Mouse (Mus musculus): ENCODE results near the gene Sycp2. TPM values are rescaled to one million over a fixed set of nuclear protein-coding genes. Genes with fewer than 3 reads are reported as not detected.
"Not testable (repeated sequence)": the region's sequence is repeated elsewhere in the genome, so short reads cannot be mapped to it uniquely, and the experiment has no call there.

The Sycp2 gene
- total RNA-seq, 2 experiments from 2014 or later, result 1.4 to 2.3 TPM

GRCm38 (mm10) chr2:178414261-178415149 is 7.0 kb upstream of the Sycp2 start, which contains the start of the genes Ppp1r3d and Fam217b:
Gene Ppp1r3d, minus strand, starts transcription at chr2:178414472.
Gene Fam217b, plus strand, starts transcription at chr2:178414524.
- intact Hi-C loops (cut with DNase I), result no loop called here

GRCm38 (mm10) chr2:178413481-178414260 is 6.2 kb upstream of the Sycp2 start:
- intact Hi-C loops (cut with DNase I), result no loop called here

More at GRCm38 (mm10) chr2:178414261-178415149, 7.0 kb upstream of the Sycp2 start, which contains the start of the genes Ppp1r3d and Fam217b:
- peak; percentile 69 to 72 for DNase-seq

GRCm38 (mm10) chr2:178413081-178413480 is 5.6 kb upstream of the Sycp2 start:
- intact Hi-C loops (cut with DNase I), result no loop called here
- peak in 1 of 2 experiments; percentile 28 for DNase-seq

More at GRCm38 (mm10) chr2:178413481-178414260, 6.2 kb upstream of the Sycp2 start:
- DNase-seq, result peak; percentile 50 to 62

- intact Hi-C loops (cut with DNase I), result no loop called here
- DNase-seq, result peak; percentile 47 to 64
Observed at GRCm38 (mm10) chr2:178412598-178412997, 5.1 kb upstream of the Sycp2 start.

- DNase-seq, result no peak
- intact Hi-C loops (cut with DNase I), result no loop called here
Observed at GRCm38 (mm10) chr2:178410286-178410685, 2.8 kb upstream of the Sycp2 start.

GRCm38 (mm10) chr2:178409024-178409423 is 1.5 kb upstream of the Sycp2 start:
- intact Hi-C loops (cut with DNase I), result no loop called here

GRCm38 (mm10) chr2:178342597-178342996 is 64.9 kb downstream of the Sycp2 start:
- intact Hi-C loops (cut with DNase I), result no loop called here
- no peak for DNase-seq

More at GRCm38 (mm10) chr2:178409024-178409423, 1.5 kb upstream of the Sycp2 start:
- no peak for DNase-seq

- intact Hi-C loops (cut with DNase I); DNase-seq: not testable (repeated sequence)
Observed at GRCm38 (mm10) chr2:178342105-178342504, 65.4 kb downstream of the Sycp2 start.

GRCm38 (mm10) chr2:178339044-178339443 is 68.4 kb downstream of the Sycp2 start:
- intact Hi-C loops (cut with DNase I), result loop anchor here (2.0 to 5.0 kb wide), 3 partner anchors 52 to 240 kb away; no protein-coding TSS in a partner anchor
- DNase-seq, result no peak

GRCm38 (mm10) chr2:178337878-178338277 is 69.6 kb downstream of the Sycp2 start:
- intact Hi-C loops (cut with DNase I), result loop anchor here (2.0 to 5.0 kb wide), 3 partner anchors 51 to 239 kb away; no protein-coding TSS in a partner anchor
- DNase-seq, result no peak

- DNase-seq, result no peak
- intact Hi-C loops (cut with DNase I), result no loop called here
Observed at GRCm38 (mm10) chr2:178329986-178330385, 77.5 kb downstream of the Sycp2 start.

GRCm38 (mm10) chr2:178329551-178329950 is 77.9 kb downstream of the Sycp2 start:
- no peak for DNase-seq
- intact Hi-C loops (cut with DNase I), result no loop called here

- intact Hi-C loops (cut with DNase I), result no loop called here
- peak; percentile 36 to 52 for DNase-seq
Observed at GRCm38 (mm10) chr2:178327466-178328040, 79.9 kb downstream of the Sycp2 start.

- DNase-seq, result no peak
- intact Hi-C loops (cut with DNase I), result no loop called here
Observed at GRCm38 (mm10) chr2:178326750-178327465, 80.6 kb downstream of the Sycp2 start.

- DNase-seq, result no peak
- intact Hi-C loops (cut with DNase I), result no loop called here
Observed at GRCm38 (mm10) chr2:178326067-178326466, 81.4 kb downstream of the Sycp2 start.

GRCm38 (mm10) chr2:178324818-178325217 is 82.7 kb downstream of the Sycp2 start:
- no peak for DNase-seq
- intact Hi-C loops (cut with DNase I), result no loop called here

- no peak for DNase-seq
- intact Hi-C loops (cut with DNase I), result no loop called here
Observed at GRCm38 (mm10) chr2:178324410-178324809, 83.1 kb downstream of the Sycp2 start.

- intact Hi-C loops (cut with DNase I), result no loop called here
- no peak for DNase-seq
Observed at GRCm38 (mm10) chr2:178321271-178321670, 86.2 kb downstream of the Sycp2 start.

GRCm38 (mm10) chr2:178319766-178320165 is 87.7 kb downstream of the Sycp2 start:
- intact Hi-C loops (cut with DNase I), result no loop called here
- no peak for DNase-seq

- DNase-seq, result no peak
Observed at GRCm38 (mm10) chr2:178316281-178316680, 91.2 kb downstream of the Sycp2 start.

More at GRCm38 (mm10) chr2:178316281-178316680, 91.2 kb downstream of the Sycp2 start:
- intact Hi-C loops (cut with DNase I), result no loop called here
